Mouse (Mus musculus): ENCODE results near the gene Nfatc3. TPM values are rescaled to one million over a fixed set of nuclear protein-coding genes. Genes with fewer than 3 reads are reported as not detected.
A peak's percentile ranks its signal among the peaks of the same experiment; 100 is the strongest.
"Not testable (repeated sequence)": the region's sequence is repeated elsewhere in the genome, so short reads cannot be mapped to it uniquely, and the experiment has no call there.

Gene Nfatc3
- total RNA-seq (2014; fragmentation: Nextera tagmentation) (189 and 192 TPM in 2 replicates), total RNA-seq (2017) (29.6 and 31.0 TPM in 2 replicates), polyA plus RNA-seq (2012) (13.0 and 15.0 TPM in 2 replicates)

- Histone ChIP-seq H3K4me3 (ENCODE audit: low read depth, low read length) (peak within 1 kb of the TSS; percentile 95), H3K27me3 (ENCODE audit: insufficient read depth, low read length) (no peaks in the 10 kb centered on the region), H3K4me1 (ENCODE audit: insufficient read depth, low read depth, low read length) (peaks cover 45% of the 10 kb centered on the region), H3K9me3 (replicated peaks) (no peaks in the 10 kb centered on the region), H3K36me3 (replicated peaks) (peaks cover 31% of the 10 kb centered on the region)
- DNase-seq (ENCODE audit: low spot score) (peak; percentile 90), ATAC-seq (ENCODE audit: extremely low read depth, insufficient number of reproducible peaks, low FRiP score, poor library complexity, severe bottlenecking) (peak; percentile 90)
- TF ChIP-seq POLR2AphosphoS5 (IDR thresholded peaks at IDR 0.05; ENCODE audit: insufficient replicate concordance, low read depth, low read length) (peak; percentile 39; the same call in 1 of the 2 replicates), TAL1 (conservative IDR thresholded peaks at IDR 0.05; ENCODE audit: low read depth, low read length) (no peak), GATA1 (IDR thresholded peaks at IDR 0.05; ENCODE audit: borderline replicate concordance, low read length) (no peak), CTCF (IDR thresholded peaks at IDR 0.05; ENCODE audit: low read depth, low read length) (no peak), GATA2 (IDR thresholded peaks at IDR 0.05; ENCODE audit: borderline replicate concordance, low read depth, low read length) (no peak)
Measured at GRCm38 (mm10) chr8:106058731-106059612, at the start of gene Nfatc3. Gene Nfatc3 (plus strand): TSS chr8:106058840.

- Histone ChIP-seq H3K4me3 (ENCODE audit: low read depth, low read length) (peak overlapping the region; percentile 99), H3K36me3 (replicated peaks) (peaks cover 37% of the 10 kb centered on the region), H3K4me1 (ENCODE audit: insufficient read depth, low read depth, low read length) (peaks cover 36% of the 10 kb centered on the region), H3K27me3 (ENCODE audit: insufficient read depth, low read length) (no peaks in the 10 kb centered on the region), H3K9me3 (replicated peaks) (no peaks in the 10 kb centered on the region)
- peak; percentile 84 for DNase-seq (ENCODE audit: low spot score)
- peak; percentile 84 for ATAC-seq (ENCODE audit: extremely low read depth, insufficient number of reproducible peaks, low FRiP score, poor library complexity, severe bottlenecking)
- TF ChIP-seq GATA1 (IDR thresholded peaks at IDR 0.05; ENCODE audit: borderline replicate concordance, low read length): no peak
- no peak for TF ChIP-seq CTCF (IDR thresholded peaks at IDR 0.05; ENCODE audit: low read depth, low read length)
- no peak for TF ChIP-seq POLR2AphosphoS5 (IDR thresholded peaks at IDR 0.05; ENCODE audit: insufficient replicate concordance, low read depth, low read length)
- TF ChIP-seq TAL1 (conservative IDR thresholded peaks at IDR 0.05; ENCODE audit: low read depth, low read length): no peak
- TF ChIP-seq GATA2 (IDR thresholded peaks at IDR 0.05; ENCODE audit: borderline replicate concordance, low read depth, low read length): no peak
Measured at GRCm38 (mm10) chr8:106010748-106011642, 47.6 kb upstream of the Nfatc3 start.

GRCm38 (mm10) chr8:106011643-106011986, 47.0 kb upstream of the Nfatc3 start, which contains the start of gene Ddx28:
Gene Ddx28 (minus strand): TSS chr8:106011882.
- Histone ChIP-seq H3K4me1 (ENCODE audit: insufficient read depth, low read depth, low read length) (peaks cover 41% of the 10 kb centered on the region), H3K9me3 (replicated peaks) (no peaks in the 10 kb centered on the region), H3K36me3 (replicated peaks) (peaks cover 41% of the 10 kb centered on the region), H3K4me3 (ENCODE audit: low read depth, low read length) (peak within 1 kb of the TSS; percentile 99), H3K27me3 (ENCODE audit: insufficient read depth, low read length) (no peaks in the 10 kb centered on the region)
- ATAC-seq (ENCODE audit: extremely low read depth, insufficient number of reproducible peaks, low FRiP score, poor library complexity, severe bottlenecking): no peak
- TF ChIP-seq POLR2AphosphoS5 (IDR thresholded peaks at IDR 0.05; ENCODE audit: insufficient replicate concordance, low read depth, low read length): no peak
- TF ChIP-seq GATA1 (IDR thresholded peaks at IDR 0.05; ENCODE audit: borderline replicate concordance, low read length): no peak
- no peak for TF ChIP-seq GATA2 (IDR thresholded peaks at IDR 0.05; ENCODE audit: borderline replicate concordance, low read depth, low read length)
- no peak for TF ChIP-seq CTCF (IDR thresholded peaks at IDR 0.05; ENCODE audit: low read depth, low read length)
- TF ChIP-seq TAL1 (conservative IDR thresholded peaks at IDR 0.05; ENCODE audit: low read depth, low read length): no peak
- DNase-seq (ENCODE audit: low spot score): peak; percentile 40

DNA sequence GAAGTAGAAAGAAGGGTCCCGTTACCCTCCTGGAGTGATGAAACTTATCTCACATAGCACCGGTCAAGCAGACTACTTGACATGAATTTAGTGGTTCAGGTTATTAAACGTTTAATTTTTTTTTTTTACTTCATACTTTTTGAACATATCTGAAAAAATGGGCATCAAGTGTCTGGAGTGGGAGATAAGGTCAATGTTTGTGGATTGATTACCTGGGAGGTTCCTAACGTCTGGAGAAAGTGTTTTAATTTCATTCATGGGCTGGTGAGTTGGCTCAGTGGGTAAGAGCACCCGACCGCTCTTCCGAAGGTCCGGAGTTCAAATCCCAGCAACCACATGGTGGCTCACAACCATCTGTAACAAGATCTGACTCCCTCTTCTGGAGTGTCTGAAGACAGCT, 46.4 kb upstream of the Nfatc3 start:
- H3K27me3 ChIP-seq (ENCODE audit: insufficient read depth, low read length); H3K9me3 ChIP-seq (replicated peaks); ATAC-seq (ENCODE audit: extremely low read depth, insufficient number of reproducible peaks, low FRiP score, poor library complexity, severe bottlenecking): not testable (repeated sequence)
- peaks cover 46% of the 10 kb centered on the region for H3K4me1 ChIP-seq (ENCODE audit: insufficient read depth, low read depth, low read length)
- 0 out of 2 replicates have a peak, but pooled peaks have one; percentile 26 for TF ChIP-seq TAL1 (conservative IDR thresholded peaks at IDR 0.05; ENCODE audit: low read depth, low read length)
- peaks cover 46% of the 10 kb centered on the region for H3K36me3 ChIP-seq (replicated peaks)
- H3K4me3 ChIP-seq (ENCODE audit: low read depth, low read length): peak overlapping the region; percentile 99
- peak; percentile 46 for DNase-seq (ENCODE audit: low spot score)

DNA sequence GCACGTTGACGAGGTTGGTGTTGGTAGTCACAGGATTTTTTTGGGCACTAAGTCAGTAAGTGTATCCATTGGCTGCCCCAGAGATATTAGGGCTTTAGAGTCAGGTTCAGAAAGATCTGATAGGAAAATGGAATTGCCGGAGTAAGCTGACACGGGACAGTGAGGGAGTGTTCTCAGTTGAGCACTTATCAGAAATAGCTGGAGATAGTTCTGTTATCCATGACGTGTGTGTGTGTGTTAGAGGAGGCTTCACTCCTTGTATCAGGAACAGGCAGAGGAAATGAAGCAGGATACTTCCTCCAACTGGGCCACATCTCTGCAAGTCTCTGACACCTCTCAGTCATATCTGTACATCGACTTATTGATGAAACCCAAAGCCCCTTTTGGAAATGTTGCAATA, 42.4 kb upstream of the Nfatc3 start:
- ATAC-seq (ENCODE audit: extremely low read depth, insufficient number of reproducible peaks, low FRiP score, poor library complexity, severe bottlenecking): no peak
- DNase-seq (ENCODE audit: low spot score): no peak
- Histone ChIP-seq H3K27me3 (ENCODE audit: insufficient read depth, low read length) (no peaks in the 10 kb centered on the region), H3K4me1 (ENCODE audit: insufficient read depth, low read depth, low read length) (peaks cover 33% of the 10 kb centered on the region), H3K9me3 (replicated peaks) (no peaks in the 10 kb centered on the region), H3K36me3 (replicated peaks) (peaks cover 61% of the 10 kb centered on the region), H3K4me3 (ENCODE audit: low read depth, low read length) (no peak overlapping the region)
- TF ChIP-seq GATA1 (IDR thresholded peaks at IDR 0.05; ENCODE audit: borderline replicate concordance, low read length): no peak
- no peak for TF ChIP-seq POLR2AphosphoS5 (IDR thresholded peaks at IDR 0.05; ENCODE audit: insufficient replicate concordance, low read depth, low read length)

GRCm38 (mm10) chr8:106017130-106017529, 41.5 kb upstream of the Nfatc3 start:
- no peaks in the 10 kb centered on the region for H3K9me3 ChIP-seq (replicated peaks)
- ATAC-seq (ENCODE audit: extremely low read depth, insufficient number of reproducible peaks, low FRiP score, poor library complexity, severe bottlenecking) (peak; percentile 40), DNase-seq (ENCODE audit: low spot score) (peak; percentile 72)

More at GRCm38 (mm10) chr8:106017130-106017529, 41.5 kb upstream of the Nfatc3 start:
- TF ChIP-seq POLR2AphosphoS5 (IDR thresholded peaks at IDR 0.05; ENCODE audit: insufficient replicate concordance, low read depth, low read length): no peak
- TF ChIP-seq TAL1 (conservative IDR thresholded peaks at IDR 0.05; ENCODE audit: low read depth, low read length): no peak
- no peak for TF ChIP-seq GATA2 (IDR thresholded peaks at IDR 0.05; ENCODE audit: borderline replicate concordance, low read depth, low read length)
- no peak for TF ChIP-seq CTCF (IDR thresholded peaks at IDR 0.05; ENCODE audit: low read depth, low read length)
- no peak for TF ChIP-seq GATA1 (IDR thresholded peaks at IDR 0.05; ENCODE audit: borderline replicate concordance, low read length)
- Histone ChIP-seq H3K27me3 (ENCODE audit: insufficient read depth, low read length) (no peaks in the 10 kb centered on the region), H3K4me3 (ENCODE audit: low read depth, low read length) (no peak overlapping the region), H3K36me3 (replicated peaks) (peaks cover 70% of the 10 kb centered on the region), H3K4me1 (ENCODE audit: insufficient read depth, low read depth, low read length) (peaks cover 29% of the 10 kb centered on the region)

Measured in G1E (cell line).